Mouse (Mus musculus) heart, postnatal 0 days (tissue): ENCODE measurements around the gene Mtss1l.

ENCODE experiments used
- CTCF ChIP-seq: IDR thresholded peaks from 2 replicates; pipeline ENCODE4 v1.5.1; 2016; ENCODE audit warnings: antibody characterized with exemption, control low read depth, low read depth
- EP300 ChIP-seq: IDR thresholded peaks from 2 replicates; pipeline ENCODE4 v1.6.1; 2016; ENCODE audit warnings: antibody characterized with exemption, low read depth

DNA sequence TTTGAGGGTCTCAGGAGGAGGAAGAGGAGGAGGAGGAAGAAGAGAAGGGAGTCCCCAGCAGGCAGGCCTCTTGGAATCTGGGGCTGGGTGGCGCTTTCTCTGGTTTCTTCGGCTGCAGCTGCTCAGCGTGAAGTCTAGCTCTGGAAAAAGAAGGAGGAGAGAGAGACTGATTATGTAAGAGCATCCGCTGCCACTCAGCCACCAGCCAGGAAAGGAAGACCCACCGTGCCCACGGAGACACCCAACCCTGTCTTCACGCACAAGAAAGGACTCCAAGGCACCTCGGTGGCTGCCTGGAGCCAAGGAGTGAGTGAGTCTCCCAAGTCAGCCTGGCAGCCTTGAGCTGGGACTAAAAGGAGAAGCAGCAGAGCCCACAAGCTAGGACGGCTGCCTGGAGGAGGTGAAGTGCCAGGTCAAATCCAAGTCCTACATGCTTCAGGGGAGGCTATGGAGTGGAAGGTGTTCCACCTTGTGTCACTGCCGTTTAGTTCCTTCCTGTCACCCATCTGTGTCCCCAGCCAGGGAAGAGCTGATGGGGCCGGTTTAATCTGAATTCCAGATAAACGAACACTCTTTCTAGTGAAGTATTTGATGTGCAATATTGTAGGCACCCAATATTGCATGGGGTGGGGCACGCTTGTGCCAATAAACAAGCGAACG is 34.4 kb downstream of the Mtss1l start:
- TF ChIP-seq CTCF (no peak), EP300 (no peak)
